Mouse (Mus musculus) urinary bladder, postnatal 10 days (tissue): ENCODE measurements around the gene Aldh2.
"Not testable (repeated sequence)": the region's sequence is repeated elsewhere in the genome, so short reads cannot be mapped to it uniquely, and the experiment has no call there.

Experiments
- DNase-seq: peaks from one replicate; pipeline ENCODE4 v3.0.0; 2022; ENCODE audit warnings: low spot score

The Aldh2 gene

GRCm38 (mm10) chr5:121593451-121594401 lies at the start of gene Aldh2:
Gene Aldh2, minus strand, starts transcription at chr5:121593824.
- peak; percentile 55 for DNase-seq

GRCm38 (mm10) chr5:121639601-121640000 lies 46.0 kb upstream of the Aldh2 start:
- DNase-seq: no peak

- DNase-seq: no peak
Observed at GRCm38 (mm10) chr5:121637296-121637695, 43.7 kb upstream of the Aldh2 start.

GRCm38 (mm10) chr5:121634668-121635067 lies 41.0 kb upstream of the Aldh2 start:
- DNase-seq: no peak

- no peak for DNase-seq
Observed at GRCm38 (mm10) chr5:121632804-121633203, 39.2 kb upstream of the Aldh2 start.

GRCm38 (mm10) chr5:121631106-121631647 lies 37.6 kb upstream of the Aldh2 start:
- not testable (repeated sequence) for DNase-seq

- DNase-seq: no peak
Observed at GRCm38 (mm10) chr5:121627871-121628270, 34.2 kb upstream of the Aldh2 start.

- no peak for DNase-seq
Observed at GRCm38 (mm10) chr5:121623241-121623640, 29.6 kb upstream of the Aldh2 start.

- DNase-seq: no peak
Observed at GRCm38 (mm10) chr5:121621102-121621501, 27.5 kb upstream of the Aldh2 start.

GRCm38 (mm10) chr5:121618592-121619513 lies 25.2 kb upstream of the Aldh2 start, which contains the start of gene Acad12:
Gene Acad12, minus strand, starts transcription at chr5:121618938.
- peak; percentile 41 for DNase-seq

GRCm38 (mm10) chr5:121614921-121615320 lies 21.3 kb upstream of the Aldh2 start:
- not testable (repeated sequence) for DNase-seq

- no peak for DNase-seq
Observed at GRCm38 (mm10) chr5:121612036-121612435, 18.4 kb upstream of the Aldh2 start.

GRCm38 (mm10) chr5:121609556-121610135 lies 16.0 kb upstream of the Aldh2 start:
- not testable (repeated sequence) for DNase-seq

- DNase-seq: peak; percentile 52
Observed at GRCm38 (mm10) chr5:121606151-121606550, 12.5 kb upstream of the Aldh2 start.

- not testable (repeated sequence) for DNase-seq
Observed at GRCm38 (mm10) chr5:121603815-121604214, 10.2 kb upstream of the Aldh2 start.

GRCm38 (mm10) chr5:121601547-121602299 lies 8.1 kb upstream of the Aldh2 start:
- DNase-seq: peak; percentile 81

GRCm38 (mm10) chr5:121598871-121599610 lies 5.4 kb upstream of the Aldh2 start:
- DNase-seq: no peak

GRCm38 (mm10) chr5:121597991-121598537 lies 4.4 kb upstream of the Aldh2 start:
- no peak for DNase-seq

- DNase-seq: no peak
Observed at GRCm38 (mm10) chr5:121597332-121597731, 3.7 kb upstream of the Aldh2 start.

- DNase-seq: no peak
Observed at GRCm38 (mm10) chr5:121596226-121596625, 2.6 kb upstream of the Aldh2 start.
